Mouse (Mus musculus): ENCODE measurements at regions not wholly inside any gene's neighbourhood (a gene's known extent, or its start where the extent isn't known, plus 50 kb on each side); places are given as distances from the start of the nearest gene placed in this dataset.

- no peak overlapping the region for H3K4me3 ChIP-seq (ENCODE audit: low read length)
- no peak for ATAC-seq (ENCODE audit: low read depth)
- WGBS: 69% methylated on average over 12 of the region's 12 CpGs
- H3K27me3 ChIP-seq (ENCODE audit: control insufficient read depth, insufficient read depth, low read depth, low read length): no peaks in the 10 kb centered on the region
- H3K9me3 ChIP-seq (ENCODE audit: control insufficient read depth, low read length): no peaks in the 10 kb centered on the region
- H3K4me1 ChIP-seq (replicated peaks; ENCODE audit: control insufficient read depth, insufficient read depth, low read length): no peaks in the 10 kb centered on the region
- H3K36me3 ChIP-seq (ENCODE audit: control insufficient read depth, insufficient read depth, low read length): no peaks in the 10 kb centered on the region
- no peak overlapping the region for H3K9ac ChIP-seq (ENCODE audit: low read length)
- H3K4me2 ChIP-seq (ENCODE audit: low read depth, low read length): no peak overlapping the region
- no peak overlapping the region for H3K27ac ChIP-seq (ENCODE audit: low read length)
Observed at GRCm38 (mm10) chr4:4556126-4556525, 237.0 kb downstream of the Impad1 start.

- no peaks in the 10 kb centered on the region for H3K4me1 ChIP-seq (replicated peaks; ENCODE audit: control insufficient read depth, insufficient read depth, low read length)
- no peak for ATAC-seq (ENCODE audit: low read depth)
- no peaks in the 10 kb centered on the region for H3K27me3 ChIP-seq (ENCODE audit: control insufficient read depth, insufficient read depth, low read depth, low read length)
- H3K4me3 ChIP-seq (ENCODE audit: low read length): no peak overlapping the region
- H3K27ac ChIP-seq (ENCODE audit: low read length): no peak overlapping the region
- no peak overlapping the region for H3K4me2 ChIP-seq (ENCODE audit: low read depth, low read length)
- H3K9ac ChIP-seq (ENCODE audit: low read length): no peak overlapping the region
- WGBS: 82% methylated on average over 5 of the region's 5 CpGs
- H3K36me3 ChIP-seq (ENCODE audit: control insufficient read depth, insufficient read depth, low read length): no peaks in the 10 kb centered on the region
- 0 out of 2 replicates have a peak, but pooled peaks cover 2% of the 10 kb centered on the region for H3K9me3 ChIP-seq (ENCODE audit: control insufficient read depth, low read length)
Observed at GRCm38 (mm10) chr4:4550301-4550700, 242.9 kb downstream of the Impad1 start.

GRCm38 (mm10) chr4:4549893-4550292 lies 243.3 kb downstream of the Impad1 start:
- H3K27me3 ChIP-seq (ENCODE audit: control insufficient read depth, insufficient read depth, low read depth, low read length): no peaks in the 10 kb centered on the region
- no peak overlapping the region for H3K9ac ChIP-seq (ENCODE audit: low read length)
- H3K4me3 ChIP-seq (ENCODE audit: low read length): no peak overlapping the region
- WGBS: 73% methylated on average over 4 of the region's 4 CpGs
- H3K27ac ChIP-seq (ENCODE audit: low read length): no peak overlapping the region
- H3K4me1 ChIP-seq (replicated peaks; ENCODE audit: control insufficient read depth, insufficient read depth, low read length): no peaks in the 10 kb centered on the region
- no peak for ATAC-seq (ENCODE audit: low read depth)
- H3K36me3 ChIP-seq (ENCODE audit: control insufficient read depth, insufficient read depth, low read length): no peaks in the 10 kb centered on the region
- H3K9me3 ChIP-seq (ENCODE audit: control insufficient read depth, low read length): 0 out of 2 replicates have a peak, but pooled peaks cover 2% of the 10 kb centered on the region
- H3K4me2 ChIP-seq (ENCODE audit: low read depth, low read length): no peak overlapping the region

GRCm38 (mm10) chr4:4537172-4537753 lies 255.9 kb downstream of the Impad1 start:
- WGBS: 40% methylated on average over 2 of the region's 2 CpGs
- Histone ChIP-seq H3K4me1 (replicated peaks; ENCODE audit: control insufficient read depth, insufficient read depth, low read length) (no peaks in the 10 kb centered on the region), H3K4me3 (ENCODE audit: low read length) (no peak overlapping the region), H3K4me2 (ENCODE audit: low read depth, low read length) (no peak overlapping the region), H3K27me3 (ENCODE audit: control insufficient read depth, insufficient read depth, low read depth, low read length) (no peaks in the 10 kb centered on the region), H3K36me3 (ENCODE audit: control insufficient read depth, insufficient read depth, low read length) (no peaks in the 10 kb centered on the region), H3K9ac (ENCODE audit: low read length) (no peak overlapping the region), H3K27ac (ENCODE audit: low read length) (no peak overlapping the region), H3K9me3 (ENCODE audit: control insufficient read depth, low read length) (no peaks in the 10 kb centered on the region)
- peak; percentile 52; the same call in 1 of the 2 replicates for ATAC-seq (ENCODE audit: low read depth)

GRCm38 (mm10) chr4:4532196-4532595 lies 261.0 kb downstream of the Impad1 start:
- no peak overlapping the region for H3K4me3 ChIP-seq (ENCODE audit: low read length)

GRCm38 (mm10) chr4:4528311-4528710 lies 264.8 kb downstream of the Impad1 start:
- Histone ChIP-seq H3K27ac (ENCODE audit: low read length) (no peak overlapping the region), H3K36me3 (ENCODE audit: control insufficient read depth, insufficient read depth, low read length) (no peaks in the 10 kb centered on the region), H3K4me1 (replicated peaks; ENCODE audit: control insufficient read depth, insufficient read depth, low read length) (no peaks in the 10 kb centered on the region), H3K9me3 (ENCODE audit: control insufficient read depth, low read length) (no peaks in the 10 kb centered on the region), H3K4me3 (ENCODE audit: low read length) (no peak overlapping the region), H3K4me2 (ENCODE audit: low read depth, low read length) (no peak overlapping the region), H3K27me3 (ENCODE audit: control insufficient read depth, insufficient read depth, low read depth, low read length) (no peaks in the 10 kb centered on the region), H3K9ac (ENCODE audit: low read length) (no peak overlapping the region)
- no peak for ATAC-seq (ENCODE audit: low read depth)
- WGBS: 83% methylated on average over 12 of the region's 12 CpGs

More at GRCm38 (mm10) chr4:4532196-4532595, 261.0 kb downstream of the Impad1 start:
- Histone ChIP-seq H3K9me3 (ENCODE audit: control insufficient read depth, low read length) (no peaks in the 10 kb centered on the region), H3K4me2 (ENCODE audit: low read depth, low read length) (no peak overlapping the region), H3K4me1 (replicated peaks; ENCODE audit: control insufficient read depth, insufficient read depth, low read length) (no peaks in the 10 kb centered on the region), H3K27me3 (ENCODE audit: control insufficient read depth, insufficient read depth, low read depth, low read length) (no peaks in the 10 kb centered on the region), H3K27ac (ENCODE audit: low read length) (no peak overlapping the region), H3K36me3 (ENCODE audit: control insufficient read depth, insufficient read depth, low read length) (no peaks in the 10 kb centered on the region), H3K9ac (ENCODE audit: low read length) (no peak overlapping the region)
- ATAC-seq (ENCODE audit: low read depth): no peak
- WGBS: 47% methylated on average over 4 of the region's 4 CpGs

- 53% methylated on average over 2 of the region's 2 CpGs for WGBS
- no peak for ATAC-seq (ENCODE audit: low read depth)
Observed at GRCm38 (mm10) chr4:4521757-4522156, 271.4 kb downstream of the Impad1 start.

GRCm38 (mm10) chr4:4518741-4519140 lies 274.4 kb downstream of the Impad1 start:
- no peak overlapping the region for H3K4me3 ChIP-seq (ENCODE audit: low read length)
- no peak overlapping the region for H3K27ac ChIP-seq (ENCODE audit: low read length)
- no peak overlapping the region for H3K4me2 ChIP-seq (ENCODE audit: low read depth, low read length)
- no peak overlapping the region for H3K9ac ChIP-seq (ENCODE audit: low read length)
- no peaks in the 10 kb centered on the region for H3K4me1 ChIP-seq (replicated peaks; ENCODE audit: control insufficient read depth, insufficient read depth, low read length)
- H3K27me3 ChIP-seq (ENCODE audit: control insufficient read depth, insufficient read depth, low read depth, low read length): no peaks in the 10 kb centered on the region
- H3K36me3 ChIP-seq (ENCODE audit: control insufficient read depth, insufficient read depth, low read length): no peaks in the 10 kb centered on the region
- WGBS: 66% methylated on average over 2 of the region's 2 CpGs
- H3K9me3 ChIP-seq (ENCODE audit: control insufficient read depth, low read length): no peaks in the 10 kb centered on the region
- ATAC-seq (ENCODE audit: low read depth): no peak

More at GRCm38 (mm10) chr4:4521757-4522156, 271.4 kb downstream of the Impad1 start:
- Histone ChIP-seq H3K27me3 (ENCODE audit: control insufficient read depth, insufficient read depth, low read depth, low read length) (no peaks in the 10 kb centered on the region), H3K27ac (ENCODE audit: low read length) (no peak overlapping the region), H3K4me2 (ENCODE audit: low read depth, low read length) (no peak overlapping the region), H3K9me3 (ENCODE audit: control insufficient read depth, low read length) (no peaks in the 10 kb centered on the region), H3K36me3 (ENCODE audit: control insufficient read depth, insufficient read depth, low read length) (no peaks in the 10 kb centered on the region), H3K9ac (ENCODE audit: low read length) (no peak overlapping the region), H3K4me3 (ENCODE audit: low read length) (no peak overlapping the region), H3K4me1 (replicated peaks; ENCODE audit: control insufficient read depth, insufficient read depth, low read length) (no peaks in the 10 kb centered on the region)

- Histone ChIP-seq H3K4me2 (ENCODE audit: low read depth, low read length) (no peak overlapping the region), H3K36me3 (ENCODE audit: control insufficient read depth, insufficient read depth, low read length) (no peaks in the 10 kb centered on the region), H3K4me1 (replicated peaks; ENCODE audit: control insufficient read depth, insufficient read depth, low read length) (no peaks in the 10 kb centered on the region), H3K9me3 (ENCODE audit: control insufficient read depth, low read length) (no peaks in the 10 kb centered on the region), H3K4me3 (ENCODE audit: low read length) (no peak overlapping the region), H3K27ac (ENCODE audit: low read length) (no peak overlapping the region), H3K27me3 (ENCODE audit: control insufficient read depth, insufficient read depth, low read depth, low read length) (no peaks in the 10 kb centered on the region), H3K9ac (ENCODE audit: low read length) (no peak overlapping the region)
- ATAC-seq (ENCODE audit: low read depth): no peak
Observed at GRCm38 (mm10) chr4:4513351-4513750, 279.8 kb downstream of the Impad1 start.

Measured in lung, embryonic 16.5 days (tissue).